Mouse (Mus musculus): Measurements from ENCODE around the gene Gm21776.
"Not testable (repeated sequence)": the region's sequence is repeated elsewhere in the genome, so short reads cannot be mapped to it uniquely, and the experiment has no call there.

Gm21776 gene

GRCm38 (mm10) chrY:76378362-76378761 lies at the start of gene Gm21776:
Gm21776 (plus strand) TSS chrY:76378662.
- not testable (repeated sequence) for DNase-seq
